Mouse (Mus musculus) liver, embryonic 11.5 days (tissue): Measurements from ENCODE around the gene Hook2. TPM values are rescaled to one million over a fixed set of nuclear protein-coding genes. Genes with fewer than 3 reads are reported as not detected.

Experiments
- ATAC-seq: fragments of 200-750 bp; cut with Nextera tagmentation; replicated peaks from 2 replicates; pipeline ENCODE4 v1.8.0; 2017; ENCODE audit warnings: moderate number of reproducible peaks, mild to moderate bottlenecking, moderate TSS enrichment, moderate library complexity; ENCODE audit not compliant: low FRiP score
- DNase-seq: peaks from one replicate; pipeline ENCODE4 v3.0.0-alpha.2; 2017; ENCODE audit warnings: low spot score
- H3K27ac ChIP-seq: fragments of 300-500 bp; sonication (generic); 2 replicates; pipeline ENCODE4 v1.5.1; 2014; ENCODE audit warnings: mild to moderate bottlenecking, low read depth, low read length, control low read depth
- H3K27me3 ChIP-seq: fragments of 300-500 bp; sonication (generic); replicated peaks from 2 replicates; pipeline ENCODE4 v1.6.1; 2014; ENCODE audit warnings: low read length, mixed read lengths; ENCODE audit not compliant: control insufficient read depth, insufficient read depth
- H3K36me3 ChIP-seq: fragments of 300-500 bp; sonication (generic); 2 replicates; pipeline ENCODE4 v1.6.1; 2014; ENCODE audit warnings: mild to moderate bottlenecking, low read length, moderate library complexity, mixed read lengths; ENCODE audit not compliant: control insufficient read depth, insufficient read depth
- H3K4me1 ChIP-seq: fragments of 300-500 bp; sonication (generic); replicated peaks from 2 replicates; pipeline ENCODE4 v1.6.1; 2014; ENCODE audit warnings: low read length, mixed read lengths; ENCODE audit not compliant: control insufficient read depth, insufficient read depth
- H3K4me2 ChIP-seq: fragments of 300-500 bp; sonication (generic); 2 replicates; pipeline ENCODE4 v1.6.1; 2014; ENCODE audit warnings: mild to moderate bottlenecking, control low read depth, moderate library complexity
- H3K4me3 ChIP-seq: fragments of 300-500 bp; sonication (generic); 2 replicates; pipeline ENCODE4 v1.5.1; 2014; ENCODE audit warnings: low read depth, low read length, control low read depth
- H3K9ac ChIP-seq: fragments of 300-500 bp; sonication (generic); 2 replicates; pipeline ENCODE4 v1.6.1; 2014; ENCODE audit warnings: low read depth, low read length, control low read depth
- H3K9me3 ChIP-seq: fragments of 300-500 bp; sonication (generic); 2 replicates; pipeline ENCODE4 v1.6.1; 2016; ENCODE audit warnings: low read length, inconsistent platforms, mixed read lengths; ENCODE audit not compliant: control insufficient read depth
- WGBS: fragments of 180-500 bp; shearing (Covaris S2); extraction: QIAGEN DNeasy Blood & Tissue Kit; methylation state at CpG from one replicate; pipeline ENCODE4 v1.1.7; 2014; 5-methylcytosine and 5-hydroxymethylcytosine counted together
- polyA plus RNA-seq: library from polyadenylated mRNA; unstranded; fragments of >200 nt; fragmentation: Nextera tagmentation; extraction: Ambion mirVana; gene quantifications from 2 replicates; pipeline ENCODE4 v1.2.1, GENCODE M21; 2014

Hook2 gene
- polyA plus RNA-seq, 1 experiment from 2014 or later, result 16.7 TPM

DNA sequence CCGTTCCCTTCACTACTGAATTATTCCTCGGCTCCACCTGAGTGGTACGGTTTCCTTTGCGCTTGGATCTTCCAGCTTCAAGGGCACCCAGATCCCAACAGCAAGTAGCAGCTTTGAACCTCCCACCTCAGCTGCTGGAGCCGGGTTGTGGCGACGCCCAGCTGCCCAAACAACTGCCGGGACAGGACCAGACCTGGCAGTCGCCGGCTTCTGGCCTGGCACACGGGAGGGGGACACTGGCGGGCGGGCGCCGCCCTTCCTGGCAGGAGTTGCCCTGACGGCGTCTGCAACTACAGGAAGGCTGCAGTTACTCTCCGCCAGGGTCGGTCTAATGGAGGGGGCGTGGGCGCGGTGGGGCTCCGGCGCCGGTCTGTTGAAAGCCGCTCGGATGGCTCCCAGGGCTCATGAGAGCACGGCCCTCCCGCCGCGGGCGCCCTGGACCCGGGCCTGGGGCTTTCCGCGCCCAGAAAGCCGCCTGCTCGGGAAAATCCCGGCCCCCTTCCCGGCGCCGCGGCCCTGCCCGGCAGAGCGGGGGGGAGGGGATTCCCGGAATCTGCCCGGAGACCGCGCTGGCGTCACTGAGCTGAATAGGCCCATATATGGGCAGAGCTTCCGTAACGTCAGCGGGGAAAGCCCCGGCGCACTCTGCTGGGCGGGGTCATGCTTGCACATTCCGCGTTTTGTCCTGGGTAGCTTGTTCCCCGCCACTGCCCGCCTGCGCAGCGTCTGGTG, 14.2 kb upstream of the Hook2 start:
- Histone ChIP-seq H3K27ac (peak overlapping the region; percentile 96), H3K4me2 (peak overlapping the region; percentile 99), H3K9me3 (no peaks in the 10 kb centered on the region), H3K4me3 (peak overlapping the region; percentile 78), H3K4me1 (peaks cover 66% of the 10 kb centered on the region), H3K9ac (peak overlapping the region; percentile 86), H3K27me3 (no peaks in the 10 kb centered on the region), H3K36me3 (peaks cover 33% of the 10 kb centered on the region)
- under 1% methylated on average over 59 of the region's 61 CpGs for WGBS
- ATAC-seq (peak; percentile 79), DNase-seq (peak; percentile 92)

DNA sequence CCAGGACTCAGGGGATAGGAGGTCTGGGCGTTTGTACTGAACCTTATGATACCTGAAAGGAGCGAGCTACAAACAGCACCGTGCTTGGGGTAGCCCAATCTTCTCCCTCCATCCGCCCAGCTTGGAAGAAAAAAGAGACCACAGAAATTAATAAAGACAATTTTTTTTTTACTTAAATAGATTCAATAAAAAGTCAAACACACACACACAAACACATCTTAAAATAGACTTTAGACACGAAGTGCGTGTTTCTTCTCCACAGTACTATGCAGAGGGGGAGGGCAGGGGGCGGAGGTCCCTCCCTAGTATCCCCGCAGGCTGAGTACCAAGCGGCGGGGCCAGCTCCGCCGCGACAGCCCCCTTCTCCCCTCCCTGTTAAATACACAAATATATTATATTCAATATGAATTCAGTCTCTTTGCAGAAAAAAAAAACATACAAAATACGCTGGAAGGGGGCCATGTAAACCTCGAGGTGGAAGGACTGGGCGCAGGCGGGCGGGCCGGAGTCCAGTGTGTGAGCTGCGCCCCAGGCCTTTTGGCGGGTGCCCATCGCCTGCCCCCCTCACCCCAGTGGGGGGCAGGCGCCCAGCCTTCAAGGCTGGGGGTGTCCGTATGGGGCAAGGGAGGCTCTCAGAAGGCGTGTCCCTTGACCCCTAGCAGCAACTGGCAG, 13.5 kb upstream of the Hook2 start:
- H3K27ac ChIP-seq, result peak overlapping the region; percentile 96
- H3K9ac ChIP-seq, result peak overlapping the region; percentile 86
- peaks cover 63% of the 10 kb centered on the region for H3K4me1 ChIP-seq
- H3K27me3 ChIP-seq, result no peaks in the 10 kb centered on the region
- H3K4me2 ChIP-seq, result peak overlapping the region; percentile 99
- H3K36me3 ChIP-seq, result peaks cover 26% of the 10 kb centered on the region; the same call in 1 of the 2 replicates
- no peak for ATAC-seq
- peak overlapping the region; percentile 78 for H3K4me3 ChIP-seq
- DNase-seq, result peak; percentile 49
- 2% methylated on average over 25 of the region's 25 CpGs for WGBS
- H3K9me3 ChIP-seq, result no peaks in the 10 kb centered on the region

DNA sequence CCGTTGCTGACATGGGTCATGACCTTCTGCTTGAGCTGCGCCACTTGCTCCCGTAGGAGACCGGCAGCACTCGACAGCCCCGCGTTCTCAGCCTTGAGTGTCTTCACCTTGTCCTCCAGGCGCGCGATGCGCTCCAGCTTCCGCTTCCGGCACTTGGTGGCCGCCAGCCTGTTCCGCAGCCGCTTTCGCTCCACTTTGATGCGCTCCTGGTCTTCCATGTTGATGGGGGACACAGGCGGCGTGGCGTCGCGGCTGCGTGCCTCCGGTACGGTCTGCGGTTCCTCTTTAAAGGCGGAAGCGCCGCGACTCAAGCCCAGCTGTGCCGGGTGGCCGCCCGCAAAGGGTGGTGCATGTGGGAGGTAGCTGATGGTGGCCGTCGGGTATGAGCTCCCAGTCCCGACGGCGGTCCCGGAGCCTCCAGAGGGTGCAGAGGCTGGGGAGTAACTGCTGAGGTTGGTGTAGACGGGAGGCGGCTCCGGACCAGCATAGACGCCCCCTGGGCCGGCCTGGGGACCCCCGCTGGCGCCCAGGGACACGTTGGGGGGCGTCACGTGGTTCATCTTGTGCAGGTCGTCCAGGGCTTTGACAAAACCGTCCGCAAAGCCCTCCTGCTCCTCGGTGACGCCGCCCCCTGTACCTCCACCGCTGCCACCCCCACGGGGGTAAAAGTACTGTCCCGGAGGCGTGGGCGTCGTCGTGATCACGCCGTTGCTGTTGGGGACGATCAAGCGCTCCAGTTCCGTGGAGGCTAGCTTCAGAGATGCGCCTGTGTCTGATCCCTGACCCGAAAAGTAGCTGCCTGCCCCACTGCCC, 12.8 kb upstream of the Hook2 start:
- H3K27me3 ChIP-seq, result no peaks in the 10 kb centered on the region
- peak; percentile 79 for DNase-seq
- peak overlapping the region; percentile 78 for H3K4me3 ChIP-seq
- peak overlapping the region; percentile 99 for H3K4me2 ChIP-seq
- ATAC-seq, result no peak
- peak overlapping the region; percentile 86 for H3K9ac ChIP-seq
- under 1% methylated on average over 70 of the region's 70 CpGs for WGBS
- no peaks in the 10 kb centered on the region for H3K9me3 ChIP-seq
- peaks cover 22% of the 10 kb centered on the region; the same call in 1 of the 2 replicates for H3K36me3 ChIP-seq
- H3K4me1 ChIP-seq, result peaks cover 64% of the 10 kb centered on the region
- H3K27ac ChIP-seq, result peak overlapping the region; percentile 96

DNA sequence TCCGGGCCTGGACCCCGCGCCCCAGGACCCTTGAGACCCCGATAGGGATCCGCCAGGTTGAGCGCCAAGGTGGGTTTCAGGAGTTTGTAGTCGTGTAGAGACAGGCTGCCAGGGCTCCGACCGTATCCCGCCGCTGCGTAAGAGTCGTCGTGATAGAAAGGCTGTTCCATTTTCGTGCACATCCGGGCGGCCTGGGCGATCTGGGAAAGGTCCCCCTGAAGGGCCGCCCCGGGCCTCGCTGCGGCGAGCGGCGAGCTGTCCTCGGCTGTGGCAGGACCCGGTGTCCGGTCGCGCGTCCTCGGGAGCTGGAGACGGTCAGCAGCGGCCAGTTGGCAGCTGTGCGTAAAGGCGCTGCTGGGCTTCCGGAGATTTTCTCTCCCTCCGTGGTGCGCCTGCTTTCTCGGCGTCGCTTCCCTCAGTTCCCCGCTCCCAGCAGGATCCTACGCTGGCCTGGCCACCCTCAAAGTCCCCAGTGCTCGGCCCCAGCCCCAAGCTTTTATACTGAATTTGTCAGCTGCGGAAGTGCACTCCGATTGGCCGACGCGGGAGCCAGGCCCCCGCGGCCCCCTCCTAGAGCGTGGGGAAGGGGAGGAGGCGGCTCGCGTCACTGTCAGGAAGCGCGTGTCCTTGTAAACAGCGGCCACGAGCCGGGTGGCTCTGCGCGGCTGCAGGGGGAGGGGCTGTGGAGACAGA, 12.0 kb upstream of the Hook2 start, which contains the start of gene Junb:
Junb (minus strand) TSS at position 471 of the 693 bp plus-strand sequence.
- Histone ChIP-seq H3K9ac (peak within 1 kb of the TSS; percentile 86), H3K9me3 (no peaks in the 10 kb centered on the region), H3K4me3 (peak within 1 kb of the TSS; percentile 78), H3K36me3 (peaks cover 16% of the 10 kb centered on the region; the same call in 1 of the 2 replicates), H3K27ac (peak within 1 kb of the TSS; percentile 96), H3K4me1 (peaks cover 62% of the 10 kb centered on the region), H3K4me2 (peak within 1 kb of the TSS; percentile 99), H3K27me3 (no peaks in the 10 kb centered on the region)
- WGBS, result under 1% methylated on average over 63 of the region's 63 CpGs
- ATAC-seq, result peak; percentile 57
- peak; percentile 92 for DNase-seq

DNA sequence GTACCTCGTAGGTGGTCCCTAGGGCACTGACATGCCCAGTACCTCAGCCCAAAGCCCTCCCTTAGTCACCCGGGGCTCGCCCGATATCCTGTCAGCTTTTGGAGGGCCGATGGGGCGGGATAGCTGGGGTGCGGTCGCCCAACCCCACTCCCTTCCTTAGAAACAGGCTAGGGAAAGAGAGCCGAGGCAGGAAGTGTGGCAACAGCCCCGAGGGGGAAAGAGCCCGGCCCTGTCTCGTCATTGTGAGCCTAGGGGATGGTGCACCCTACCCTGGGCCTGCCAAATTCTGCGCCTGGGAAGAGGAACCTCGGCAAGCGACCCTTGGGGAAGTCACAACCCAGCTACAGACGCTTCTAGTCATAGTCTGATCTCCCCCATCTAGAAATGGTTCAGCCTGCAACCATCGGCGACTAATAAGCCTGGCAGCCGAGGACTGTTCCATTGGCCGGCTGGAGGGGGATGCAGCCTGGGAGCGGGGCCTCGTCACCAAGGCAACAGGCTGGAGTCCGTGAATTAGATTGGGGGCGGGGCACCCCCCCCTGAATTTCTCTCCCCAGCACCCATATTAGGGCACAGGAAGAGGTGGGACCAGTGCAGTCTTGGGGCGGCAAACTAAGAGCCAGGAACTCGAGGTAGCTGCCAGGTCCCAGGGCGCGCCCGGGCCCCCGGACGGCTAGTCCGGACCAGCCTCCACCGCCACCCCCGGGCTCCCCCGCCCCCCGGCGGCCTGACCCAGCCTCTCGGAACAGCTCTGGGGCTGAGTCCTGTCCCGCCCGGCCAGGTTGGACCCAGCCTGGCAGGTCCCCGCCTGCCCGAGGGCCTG, 10.6 kb upstream of the Hook2 start:
- Histone ChIP-seq H3K36me3 (peaks cover 4% of the 10 kb centered on the region; the same call in 1 of the 2 replicates), H3K4me3 (peak overlapping the region; percentile 78), H3K27me3 (no peaks in the 10 kb centered on the region), H3K27ac (peak overlapping the region; percentile 59), H3K4me2 (peak overlapping the region; percentile 99), H3K4me1 (peaks cover 70% of the 10 kb centered on the region), H3K9ac (peak overlapping the region; percentile 62), H3K9me3 (no peaks in the 10 kb centered on the region)
- peak; percentile 53 for ATAC-seq
- peak; percentile 90 for DNase-seq
- 2% methylated on average over 42 of the region's 42 CpGs for WGBS

DNA sequence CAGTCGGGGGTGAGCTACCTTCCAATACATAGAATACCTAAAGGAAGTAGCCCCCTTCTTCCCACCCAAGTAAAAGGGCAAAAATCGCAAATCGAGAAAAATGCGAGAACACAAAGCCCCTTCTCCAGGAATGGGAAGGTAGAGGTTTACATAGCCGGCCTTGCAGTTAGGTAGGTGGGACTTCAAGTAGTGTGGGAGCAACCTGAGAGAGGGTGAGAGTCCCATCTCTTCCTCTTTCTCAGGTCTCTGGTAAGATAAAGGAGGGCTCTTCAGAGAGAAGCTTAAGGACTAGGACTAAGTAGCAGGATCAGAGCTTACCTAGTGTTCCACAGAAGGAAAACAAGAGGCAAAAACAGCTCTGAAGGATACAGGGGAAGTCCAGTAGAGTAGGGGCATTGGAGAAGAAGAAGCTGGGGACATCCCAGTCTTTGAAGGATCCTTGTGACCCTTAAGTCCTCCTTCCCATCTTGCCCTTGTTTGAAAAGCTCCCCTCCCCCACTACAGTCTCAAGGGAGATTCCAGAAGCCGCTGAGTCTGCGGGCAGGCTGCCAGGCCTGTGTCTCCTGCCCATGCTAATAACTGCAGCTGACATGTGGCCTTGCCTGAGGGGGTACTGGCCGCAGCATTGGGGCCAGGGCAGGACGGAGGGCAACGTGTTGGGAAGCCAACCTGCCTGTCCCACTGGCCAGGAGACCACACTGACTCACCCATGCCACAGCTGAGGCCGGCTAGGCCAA, 9.6 kb upstream of the Hook2 start:
- DNase-seq (no peak), ATAC-seq (no peak)
- H3K4me1 ChIP-seq, result peaks cover 68% of the 10 kb centered on the region
- no peaks in the 10 kb centered on the region for H3K36me3 ChIP-seq
- peak overlapping the region; percentile 59; the same call in 1 of the 2 replicates for H3K27ac ChIP-seq
- no peaks in the 10 kb centered on the region for H3K9me3 ChIP-seq
- no peaks in the 10 kb centered on the region for H3K27me3 ChIP-seq
- H3K4me2 ChIP-seq, result peak overlapping the region; percentile 99
- peak overlapping the region; percentile 78; the same call in 1 of the 2 replicates for H3K4me3 ChIP-seq
- peak overlapping the region; percentile 17 for H3K9ac ChIP-seq
- WGBS, result 47% methylated on average over 11 of the region's 11 CpGs
